Mouse (Mus musculus): Measurements from ENCODE around the gene Mtmr1. TPM values are rescaled to one million over a fixed set of nuclear protein-coding genes. Genes with fewer than 3 reads are reported as not detected.

Mtmr1 gene
- total RNA-seq, 2 experiments from 2014 or later: 27.7 to 29.5 TPM

DNA sequence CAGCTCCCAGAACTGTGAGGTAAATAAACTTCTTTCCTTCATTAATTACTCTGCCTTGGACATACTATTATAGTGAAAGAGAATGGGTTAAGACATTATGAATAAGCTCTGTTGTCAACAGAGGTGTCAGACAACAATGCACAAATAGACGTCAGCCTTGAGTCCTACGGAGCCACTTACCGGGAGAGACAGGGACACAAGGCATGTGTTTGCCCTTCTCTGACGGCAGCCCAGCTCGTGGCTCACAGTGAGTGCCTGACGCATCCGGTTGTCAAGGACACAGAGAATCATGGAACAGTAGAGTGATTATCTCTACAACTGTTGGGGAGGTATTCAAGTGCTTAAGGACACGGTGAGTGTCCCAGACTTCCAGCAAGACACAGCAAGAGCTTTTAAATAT is 70.3 kb downstream of the Mtmr1 start:
- DNase-seq: no peak
- intact Hi-C loops (cut with DNase I): no loop called here

DNA sequence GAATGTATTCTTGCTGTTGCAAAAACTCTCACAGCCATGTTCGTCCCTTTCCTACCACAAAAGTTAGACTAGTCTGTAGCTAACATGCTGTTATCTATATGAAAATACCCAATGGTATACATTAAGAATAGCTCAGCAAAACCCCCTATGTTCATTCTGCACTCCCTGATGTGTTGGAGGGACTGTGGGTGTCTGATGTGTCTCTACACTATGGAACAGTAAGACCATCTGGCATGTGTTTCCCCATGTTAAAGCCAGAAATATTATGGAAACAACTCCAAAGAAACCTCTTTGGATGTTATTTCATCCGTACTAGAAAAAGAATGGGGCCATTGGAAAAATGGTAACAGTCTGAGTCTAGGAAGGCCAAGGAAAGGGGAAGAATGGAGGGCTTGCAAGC is 71.0 kb downstream of the Mtmr1 start:
- intact Hi-C loops (cut with DNase I): no loop called here
- no peak for DNase-seq

DNA sequence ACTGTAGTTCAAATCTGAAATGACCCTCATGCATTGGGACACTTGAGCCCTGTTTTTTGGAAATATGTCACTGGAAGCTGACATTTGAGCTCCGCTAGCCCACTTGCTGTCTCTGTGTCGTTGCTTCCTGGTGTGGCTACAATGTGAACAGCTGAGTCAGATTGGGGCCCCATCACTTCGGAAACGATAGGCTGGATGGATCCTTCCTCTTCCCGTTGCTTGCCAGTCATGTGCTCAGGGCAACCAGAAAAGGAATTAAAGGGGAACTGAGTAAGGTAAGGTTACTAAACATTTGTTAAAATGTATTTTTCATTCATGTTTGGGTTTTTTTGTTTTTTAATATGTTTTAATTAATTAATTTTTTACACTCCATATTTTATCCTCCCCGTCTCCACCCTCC is 74.9 kb downstream of the Mtmr1 start:
- DNase-seq: no peak
- intact Hi-C loops (cut with DNase I): no loop called here

DNA sequence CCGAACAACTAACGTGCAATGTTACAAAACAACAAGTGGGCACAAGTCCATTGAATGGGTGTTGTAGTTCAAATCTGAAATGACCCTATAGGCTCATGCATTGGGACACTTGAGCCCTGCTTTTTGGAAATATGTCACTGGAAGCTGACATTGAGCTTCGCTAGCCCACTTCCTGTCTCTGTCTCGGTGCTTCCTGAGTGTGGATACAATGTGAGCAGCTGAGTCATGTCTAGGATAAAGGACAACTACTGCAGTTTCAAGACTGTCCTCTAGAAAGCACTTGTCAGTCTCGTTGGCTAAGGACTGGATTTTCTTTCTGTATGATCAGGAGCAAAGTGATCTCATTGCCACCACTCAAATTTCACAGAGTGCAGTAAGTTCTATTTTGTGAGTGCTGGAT is 78.4 kb downstream of the Mtmr1 start:
- intact Hi-C loops (cut with DNase I): no loop called here
- DNase-seq: no peak

DNA sequence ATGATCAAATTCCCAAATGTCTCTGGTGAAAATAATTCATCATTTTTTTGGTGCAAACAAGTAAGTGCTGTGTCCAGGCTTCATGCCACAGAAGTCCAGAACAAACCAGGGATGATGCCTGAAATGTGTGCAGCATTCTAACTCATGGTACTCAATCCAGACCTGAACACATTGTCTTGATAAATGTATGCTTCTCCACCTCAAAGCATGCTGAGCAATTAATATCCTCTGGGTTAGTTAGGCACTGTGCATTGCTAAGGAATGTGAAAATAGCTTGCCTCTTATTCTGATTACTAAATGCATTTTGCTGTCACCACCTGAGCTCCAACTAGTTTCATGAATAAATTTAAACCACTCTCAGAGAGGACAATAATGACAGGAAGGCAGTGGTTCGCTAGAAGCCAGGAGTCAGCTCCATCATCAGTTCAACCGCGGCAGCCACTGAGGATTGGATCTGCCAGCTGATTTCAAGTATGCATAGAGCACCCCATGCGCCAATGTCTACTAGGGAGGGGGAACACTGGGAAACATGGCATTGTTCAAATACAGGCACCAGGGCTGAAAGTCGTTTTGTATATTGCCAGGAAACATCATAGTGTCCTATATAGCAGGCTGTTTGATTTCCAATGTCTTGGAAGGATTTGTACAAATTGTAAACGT is 91.6 kb downstream of the Mtmr1 start:
- DNase-seq: no peak
- intact Hi-C loops (cut with DNase I): no loop called here

DNA sequence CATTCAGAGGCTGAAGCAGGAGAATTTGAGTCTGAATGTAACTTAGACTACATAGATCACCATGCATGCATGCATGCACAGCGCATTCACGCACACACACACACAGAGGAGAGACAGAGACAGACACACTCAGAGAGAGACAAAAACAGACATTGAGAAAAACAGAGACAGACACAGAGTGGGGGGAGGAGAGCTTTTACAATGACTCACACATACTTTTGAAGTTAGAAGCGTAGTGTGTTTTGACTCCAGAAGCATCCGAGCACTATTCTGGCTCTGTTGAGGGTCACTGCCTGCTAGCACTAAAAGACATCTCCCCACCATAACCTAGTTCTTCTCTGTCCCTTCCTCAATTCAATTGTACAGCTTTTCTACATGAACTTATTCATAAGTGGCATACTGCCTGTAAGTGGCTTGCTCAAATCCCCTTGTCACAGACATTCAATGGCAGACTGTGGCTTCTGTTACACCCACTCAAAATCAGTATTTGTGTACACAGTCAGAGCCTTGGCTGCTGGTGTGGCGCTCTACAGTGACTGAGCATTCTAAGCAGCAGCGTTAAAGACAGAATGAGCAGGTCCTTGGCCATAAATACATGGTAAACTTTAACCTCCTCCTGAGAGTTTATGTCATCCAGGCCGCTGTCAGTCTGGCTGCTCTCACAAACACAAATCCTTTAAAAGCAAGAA is 99.7 kb downstream of the Mtmr1 start:
- intact Hi-C loops (cut with DNase I): no loop called here
- DNase-seq: no peak

DNA sequence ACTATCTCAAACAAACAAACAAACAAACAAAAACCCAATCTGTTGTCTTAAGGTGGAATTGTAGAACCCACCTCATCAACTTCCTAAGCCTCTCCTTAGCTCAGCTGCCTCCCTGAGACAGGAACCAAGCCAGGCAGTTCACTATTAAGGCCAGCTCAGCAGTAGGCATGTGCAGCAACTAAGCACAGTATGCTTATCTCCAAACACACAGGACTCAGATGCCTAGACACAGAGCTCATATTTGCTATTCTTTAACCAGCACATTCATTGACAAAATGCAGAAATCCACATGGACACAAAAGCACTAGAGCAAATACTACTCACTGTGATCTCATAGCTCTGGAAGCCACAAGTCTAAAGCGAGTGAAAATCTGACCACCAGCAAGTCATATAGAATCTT is 100.9 kb downstream of the Mtmr1 start:
- no peak for DNase-seq
- intact Hi-C loops (cut with DNase I): no loop called here

DNA sequence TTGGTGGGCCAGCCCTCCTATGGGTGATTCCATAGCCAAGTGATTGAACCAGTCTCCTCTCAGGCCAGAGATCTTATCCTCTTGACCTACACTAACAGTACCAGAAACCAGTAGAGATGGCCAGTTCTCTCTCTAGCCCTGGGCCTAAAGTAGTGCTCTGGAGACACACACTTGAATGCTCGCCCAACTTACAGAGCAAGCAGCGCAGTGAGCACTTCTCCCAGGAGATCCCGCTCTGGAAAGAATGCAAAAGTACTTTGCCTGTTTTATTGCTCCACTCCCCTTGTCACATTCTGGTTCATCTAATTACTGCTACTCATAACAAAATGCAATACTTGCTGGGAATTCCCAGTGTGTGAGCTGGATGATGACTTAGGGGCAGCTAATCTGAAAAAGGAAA is 102.9 kb downstream of the Mtmr1 start:
- DNase-seq: peak; percentile 3 to 8
- intact Hi-C loops (cut with DNase I): no loop called here

Other genes starting within 250 kb of the Mtmr1 start
- 10 to 100 TPM; 20.8 to 21.4 TPM for gene Mtm1, start 154.0 kb upstream of the Mtmr1 start, total RNA-seq (2021)
- gene Cd99l2, start 128.1 kb downstream of the Mtmr1 start, total RNA-seq (2021): 10 to 100 TPM; 59.6 to 66.1 TPM
- 10 to 100 TPM; 75.8 to 76.5 TPM for gene Hmgb3, start 191.2 kb downstream of the Mtmr1 start, total RNA-seq (2021)

Measured in heart, postnatal 36 days (tissue).